Mouse (Mus musculus) liver, adult 2 months (tissue): Measurements from ENCODE around the gene Epx. TPM values are rescaled to one million over a fixed set of nuclear protein-coding genes. Genes with fewer than 3 reads are reported as not detected.

Experiments used
- DNase-seq: peaks from one replicate; pipeline ENCODE4 v3.0.0-alpha.2; 2011; ENCODE audit warnings: low read depth, low spot score; ENCODE audit errors: extremely low read depth
- H3K27ac ChIP-seq: fragments of 200-500 bp; replicated peaks from 2 replicates; pipeline ENCODE4 v1.5.1; 2012; ENCODE audit warnings: low read depth, mild to moderate bottlenecking, control low read depth, inconsistent platforms, low read length; ENCODE audit not compliant: insufficient read depth
- H3K27me3 ChIP-seq: fragments of 200-500 bp; 2 replicates; pipeline ENCODE4 v1.6.1; 2012; ENCODE audit warnings: mild to moderate bottlenecking, moderate library complexity, low read length, inconsistent platforms; ENCODE audit not compliant: control insufficient read depth, insufficient read depth
- H3K36me3 ChIP-seq: fragments of 200-500 bp; 2 replicates; pipeline ENCODE4 v1.6.1; 2012; ENCODE audit warnings: low read length, inconsistent platforms; ENCODE audit not compliant: control insufficient read depth, insufficient read depth
- H3K4me1 ChIP-seq: fragments of 200-500 bp; 2 replicates; pipeline ENCODE4 v1.6.1; 2011; ENCODE audit warnings: low read length; ENCODE audit not compliant: control insufficient read depth, insufficient read depth
- H3K4me3 ChIP-seq: fragments of 200-500 bp; 2 replicates; pipeline ENCODE4 v1.5.1; 2011; ENCODE audit warnings: low read depth, mild to moderate bottlenecking, control low read depth, low read length, moderate library complexity; ENCODE audit not compliant: insufficient read depth
- H3K79me2 ChIP-seq: fragments of 200-500 bp; 2 replicates; pipeline ENCODE4 v1.6.1; 2012; ENCODE audit warnings: inconsistent platforms, mild to moderate bottlenecking, low read length, moderate library complexity; ENCODE audit not compliant: control insufficient read depth, insufficient read depth
- H3K9ac ChIP-seq: fragments of 200-500 bp; 2 replicates; pipeline ENCODE4 v1.6.1; 2012; ENCODE audit warnings: low read depth, mild to moderate bottlenecking, control low read depth, inconsistent platforms, low read length
- CTCF ChIP-seq: fragments of 200-500 bp; IDR thresholded peaks from 2 replicates; pipeline ENCODE4 v1.5.1; 2011; ENCODE audit warnings: low read depth, low read length, control low read depth
- POLR2A ChIP-seq: fragments of 200-500 bp; IDR thresholded peaks from 2 replicates; pipeline ENCODE4 v1.6.1; 2011; ENCODE audit warnings: low read length, control low read depth; ENCODE audit not compliant: insufficient read depth; ENCODE audit errors: extremely low read depth
- WGBS: fragments of 180-500 bp; shearing (Covaris S2); methylation state at CpG from one replicate; pipeline ENCODE4 v1.1.7; 2018; 5-methylcytosine and 5-hydroxymethylcytosine counted together
- polyA plus RNA-seq: library from polyadenylated mRNA; depleted of rRNA; stranded (reverse); fragments of >200 nt; gene quantifications from 2 replicates; pipeline ENCODE4 v1.2.3, GENCODE M21; 2012; rRNA removed
- total RNA-seq: library from RNA; depleted of rRNA; stranded (reverse); fragments of >200 nt; gene quantifications from 2 replicates; pipeline ENCODE4 v1.2.3, GENCODE M21; 2014; rRNA removed

Epx gene
- total and polyA plus RNA-seq, 2 experiments, result not detected

- Histone ChIP-seq H3K4me1 (no peaks in the 10 kb centered on the region), H3K79me2 (no peaks in the 10 kb centered on the region), H3K27ac (no peak overlapping the region), H3K27me3 (no peaks in the 10 kb centered on the region), H3K9ac (no peak overlapping the region), H3K4me3 (no peak overlapping the region), H3K36me3 (no peaks in the 10 kb centered on the region)
- DNase-seq, result no peak
- TF ChIP-seq CTCF (no peak), POLR2A (no peak)
- WGBS, result 84% methylated on average over 8 of the region's 8 CpGs
These were observed 34.7 kb downstream of the Epx start for GRCm38 (mm10) chr11:87840676-87841075.

DNA sequence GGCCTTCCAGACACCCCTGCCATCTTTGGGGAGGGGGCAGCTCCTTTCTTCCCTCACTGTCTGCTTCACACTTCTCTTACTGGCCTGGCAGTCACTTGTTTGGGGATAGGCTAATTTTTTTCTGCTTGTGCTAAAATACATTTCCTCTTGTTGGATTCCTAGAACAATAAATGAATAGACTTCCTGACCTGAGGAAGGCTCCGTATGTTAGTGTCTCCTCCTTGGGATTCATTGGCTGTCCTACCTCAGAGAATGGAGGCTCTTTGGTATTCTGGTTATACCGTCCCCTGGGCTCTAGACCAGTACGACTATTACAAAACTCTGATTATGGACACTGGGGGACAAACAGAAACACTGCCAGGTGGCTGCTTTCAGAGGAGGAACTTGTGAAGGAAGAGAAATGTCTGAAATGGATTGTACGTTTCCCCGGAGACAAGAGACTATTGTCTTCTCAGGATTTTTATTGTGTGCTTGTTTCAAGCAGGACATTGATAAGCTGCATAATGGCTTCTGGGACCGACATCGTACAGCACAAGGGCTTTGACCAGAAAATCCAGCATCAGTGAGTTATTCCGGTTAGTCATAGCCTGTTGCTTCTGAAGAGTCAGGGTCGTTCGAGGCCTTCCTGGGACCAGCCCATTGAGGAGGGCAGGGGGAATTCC is 47.0 kb downstream of the Epx start, which contains the start of gene Lpo:
TSS of gene Lpo (minus strand) at position 51 of the 662 bp plus-strand sequence.
- 77% methylated on average over 10 of the region's 10 CpGs for WGBS
- DNase-seq, result no peak
- Histone ChIP-seq H3K9ac (no peak within 1 kb of the TSS), H3K27ac (no peak within 1 kb of the TSS), H3K4me3 (no peak within 1 kb of the TSS), H3K79me2 (no peaks in the 10 kb centered on the region), H3K27me3 (no peaks in the 10 kb centered on the region; the same call in 1 of the 2 replicates), H3K4me1 (no peaks in the 10 kb centered on the region), H3K36me3 (no peaks in the 10 kb centered on the region)
- no peak for TF ChIP-seq POLR2A
- TF ChIP-seq CTCF, result no peak

DNA sequence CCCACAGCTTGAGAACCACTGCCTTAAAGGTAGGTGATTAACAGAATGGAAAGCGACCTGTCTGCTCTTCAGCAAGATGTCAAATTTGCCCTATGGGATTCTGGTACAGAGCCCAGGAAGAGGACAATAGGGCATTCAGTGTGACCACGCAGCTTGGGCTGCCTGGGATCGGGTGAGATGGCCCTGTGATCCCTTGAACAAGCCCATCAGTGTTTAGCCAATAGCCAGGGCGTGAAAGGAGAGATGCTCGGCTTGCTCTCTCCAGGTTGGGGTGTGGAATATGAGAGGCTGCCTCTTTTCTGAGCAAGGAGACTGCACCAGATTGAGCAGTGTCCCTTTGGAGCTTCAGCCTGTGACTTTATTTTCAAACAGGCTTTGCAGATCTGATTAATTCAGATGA is 53.8 kb downstream of the Epx start:
- WGBS, result 63% methylated on average over 5 of the region's 5 CpGs
- Histone ChIP-seq H3K27me3 (no peaks in the 10 kb centered on the region; the same call in 1 of the 2 replicates), H3K4me1 (0 out of 2 replicates have a peak, but pooled peaks cover 1% of the 10 kb centered on the region), H3K27ac (no peak overlapping the region), H3K9ac (no peak overlapping the region), H3K79me2 (no peaks in the 10 kb centered on the region), H3K36me3 (no peaks in the 10 kb centered on the region), H3K4me3 (no peak overlapping the region)
- no peak for DNase-seq
- TF ChIP-seq POLR2A (no peak), CTCF (no peak)

DNA sequence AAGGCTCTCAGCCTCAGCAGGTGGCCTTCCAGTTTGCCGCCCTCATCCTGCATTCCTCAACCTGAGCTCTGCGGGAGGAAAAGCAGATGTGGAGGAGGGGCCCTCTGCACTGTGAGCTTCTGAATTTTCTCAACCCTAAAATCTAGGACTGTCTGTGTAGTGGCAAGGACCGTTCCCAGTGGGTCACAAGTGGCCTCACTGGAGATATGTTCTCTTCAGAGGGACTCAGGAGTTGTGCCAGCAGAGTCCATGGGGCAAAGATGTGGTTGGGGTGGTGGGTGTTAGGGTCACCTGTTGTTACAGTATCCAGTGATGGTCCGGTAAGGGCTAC is 57.9 kb downstream of the Epx start:
- WGBS, result 37% methylated on average over 4 of the region's 4 CpGs
- H3K27ac ChIP-seq, result no peak overlapping the region
- no peak overlapping the region for H3K9ac ChIP-seq
- 0 out of 2 replicates have a peak, but pooled peaks cover 4% of the 10 kb centered on the region for H3K27me3 ChIP-seq
- 0 out of 2 replicates have a peak, but pooled peaks cover 1% of the 10 kb centered on the region for H3K4me1 ChIP-seq
- no peaks in the 10 kb centered on the region for H3K36me3 ChIP-seq
- no peak overlapping the region for H3K4me3 ChIP-seq
- no peak for DNase-seq
- TF ChIP-seq POLR2A, result no peak
- TF ChIP-seq CTCF, result no peak
- H3K79me2 ChIP-seq, result no peaks in the 10 kb centered on the region

GRCm38 (mm10) chr11:87816707-87817442 is 58.5 kb downstream of the Epx start:
- WGBS, result 5% methylated on average over 31 of the region's 31 CpGs
- H3K36me3 ChIP-seq, result no peaks in the 10 kb centered on the region
- no peak overlapping the region for H3K9ac ChIP-seq
- peak overlapping the region; percentile 32; the same call in 1 of the 2 replicates for H3K4me3 ChIP-seq
- no peak overlapping the region for H3K27ac ChIP-seq
- H3K79me2 ChIP-seq, result no peaks in the 10 kb centered on the region
- TF ChIP-seq CTCF (peak; percentile 72), POLR2A (no peak)
- no peak for DNase-seq
- 0 out of 2 replicates have a peak, but pooled peaks cover 4% of the 10 kb centered on the region for H3K27me3 ChIP-seq
- H3K4me1 ChIP-seq, result 0 out of 2 replicates have a peak, but pooled peaks cover 1% of the 10 kb centered on the region

- no peak for TF ChIP-seq POLR2A
- TF ChIP-seq CTCF, result no peak
- WGBS, result 66% methylated on average over 8 of the region's 8 CpGs
- H3K4me1 ChIP-seq, result 0 out of 2 replicates have a peak, but pooled peaks cover 1% of the 10 kb centered on the region
- H3K79me2 ChIP-seq, result no peaks in the 10 kb centered on the region
- peaks cover 7% of the 10 kb centered on the region; the same call in 1 of the 2 replicates for H3K27me3 ChIP-seq
- H3K4me3 ChIP-seq, result no peak overlapping the region
- H3K9ac ChIP-seq, result no peak overlapping the region
- no peaks in the 10 kb centered on the region for H3K36me3 ChIP-seq
- DNase-seq, result no peak
- no peak overlapping the region for H3K27ac ChIP-seq
These were observed 60.5 kb downstream of the Epx start for GRCm38 (mm10) chr11:87814831-87815230.

Other genes with a start within 250 kb of the Epx start
- 13.2 and 14.1 TPM in 2 replicates for gene Rnf43, start 212.8 kb downstream of the Epx start, total RNA-seq
- 19.3 and 19.5 TPM in 2 replicates for gene Rnf43, start 212.8 kb downstream of the Epx start, polyA plus RNA-seq
- gene Supt4a, start 138.0 kb downstream of the Epx start, total RNA-seq, result 59.9 and 63.8 TPM in 2 replicates
- 41.9 and 46.5 TPM in 2 replicates for gene Supt4a, start 138.0 kb downstream of the Epx start, polyA plus RNA-seq
- gene Tspoap1, start 115.0 kb downstream of the Epx start, total RNA-seq, result 0.09 and 1.1 TPM in 2 replicates
- gene Tspoap1, start 115.0 kb downstream of the Epx start, polyA plus RNA-seq, result 0.26 and 0.37 TPM in 2 replicates
- not detected in 2 replicates for gene Mpo, start 82.0 kb downstream of the Epx start, total RNA-seq
- 0.06 TPM in 1 of 2 replicates, not detected in the other for gene Mpo, start 82.0 kb downstream of the Epx start, polyA plus RNA-seq
- gene Lpo, start 47.2 kb downstream of the Epx start, total RNA-seq, result not detected in 2 replicates
- gene Lpo, start 47.2 kb downstream of the Epx start, polyA plus RNA-seq, result not detected in 2 replicates
- gene Mks1, start 22.3 kb downstream of the Epx start, total RNA-seq, result 1.2 and 2.1 TPM in 2 replicates
- gene Mks1, start 22.3 kb downstream of the Epx start, polyA plus RNA-seq, result 2.8 and 3.2 TPM in 2 replicates
- not detected in 2 replicates for gene Olfr462, start 16.7 kb upstream of the Epx start, total RNA-seq
- not detected in 2 replicates for gene Olfr462, start 16.7 kb upstream of the Epx start, polyA plus RNA-seq
- not detected in 2 replicates for gene Olfr463, start 21.9 kb upstream of the Epx start, total RNA-seq
- gene Olfr463, start 21.9 kb upstream of the Epx start, polyA plus RNA-seq, result not detected in 2 replicates
- gene Olfr464, start 45.4 kb upstream of the Epx start, total RNA-seq, result not detected in 2 replicates
- gene Olfr464, start 45.4 kb upstream of the Epx start, polyA plus RNA-seq, result not detected in 2 replicates
- gene Dynll2, start 112.0 kb upstream of the Epx start, total RNA-seq, result 24.8 and 36.9 TPM in 2 replicates
- gene Dynll2, start 112.0 kb upstream of the Epx start, polyA plus RNA-seq, result 112 and 145 TPM in 2 replicates
- 72.0 and 84.0 TPM in 2 replicates for gene Srsf1, start 171.8 kb upstream of the Epx start, total RNA-seq
- 33.4 and 44.1 TPM in 2 replicates for gene Srsf1, start 171.8 kb upstream of the Epx start, polyA plus RNA-seq
- 5.8 and 6.6 TPM in 2 replicates for gene Vezf1, start 192.7 kb upstream of the Epx start, total RNA-seq
- gene Vezf1, start 192.7 kb upstream of the Epx start, polyA plus RNA-seq, result 3.6 and 3.8 TPM in 2 replicates
- gene Cuedc1, start 222.5 kb upstream of the Epx start, total RNA-seq, result 0.87 and 1.5 TPM in 2 replicates
- gene Cuedc1, start 222.5 kb upstream of the Epx start, polyA plus RNA-seq, result 1.1 and 1.7 TPM in 2 replicates